Mouse (Mus musculus) forebrain, embryonic 16.5 days (tissue): ENCODE measurements around the gene Kirrel3. TPM values are rescaled to one million over a fixed set of nuclear protein-coding genes. Genes with fewer than 3 reads are reported as not detected.

ENCODE experiments used
- ATAC-seq: fragments of 200-750 bp; cut with Nextera tagmentation; 2 replicates; pipeline ENCODE4 v1.8.0; 2017; ENCODE audit warnings: mild to moderate bottlenecking, moderate library complexity
- H3K27ac ChIP-seq: fragments of 300-500 bp; sonication (generic); 2 replicates; pipeline ENCODE4 v1.5.1; 2014; ENCODE audit warnings: low read length, control low read depth
- H3K27me3 ChIP-seq: fragments of 300-500 bp; sonication (generic); replicated peaks from 2 replicates; pipeline ENCODE4 v1.6.1; 2014; ENCODE audit warnings: low read length; ENCODE audit not compliant: control insufficient read depth, insufficient read depth
- H3K36me3 ChIP-seq: fragments of 300-500 bp; sonication (generic); 2 replicates; pipeline ENCODE4 v1.6.1; 2014; ENCODE audit not compliant: control insufficient read depth, insufficient read depth
- H3K4me1 ChIP-seq: fragments of 300-500 bp; sonication (generic); replicated peaks from 2 replicates; pipeline ENCODE4 v1.6.1; 2014; ENCODE audit warnings: low read length; ENCODE audit not compliant: control insufficient read depth, insufficient read depth
- H3K4me2 ChIP-seq: fragments of 300-500 bp; sonication (generic); 2 replicates; pipeline ENCODE4 v1.6.1; 2014; ENCODE audit warnings: mild to moderate bottlenecking, low read length, control low read depth
- H3K4me3 ChIP-seq: fragments of 300-500 bp; sonication (generic); replicated peaks from 2 replicates; pipeline ENCODE4 v1.5.1; 2014; ENCODE audit warnings: mild to moderate bottlenecking, low read length, control low read depth
- H3K9ac ChIP-seq: fragments of 300-500 bp; sonication (generic); replicated peaks from 2 replicates; pipeline ENCODE4 v1.6.1; 2014; ENCODE audit warnings: low read depth, low read length, control low read depth
- H3K9me3 ChIP-seq: fragments of 300-500 bp; sonication (generic); 2 replicates; pipeline ENCODE4 v1.6.1; 2016; ENCODE audit warnings: low read length; ENCODE audit not compliant: control insufficient read depth
- WGBS: fragments of 180-500 bp; shearing (Covaris S2); extraction: QIAGEN DNeasy Blood & Tissue Kit; methylation state at CpG from one replicate; pipeline ENCODE4 v1.1.7; 2014; 5-methylcytosine and 5-hydroxymethylcytosine counted together
- polyA plus RNA-seq: library from polyadenylated mRNA; unstranded; fragments of >200 nt; fragmentation: Nextera tagmentation; extraction: Ambion mirVana; gene quantifications from 2 replicates; pipeline ENCODE4 v1.2.1, GENCODE M21; 2015

Gene Kirrel3
- 48.8 and 62.7 TPM in 2 replicates for polyA plus RNA-seq

DNA sequence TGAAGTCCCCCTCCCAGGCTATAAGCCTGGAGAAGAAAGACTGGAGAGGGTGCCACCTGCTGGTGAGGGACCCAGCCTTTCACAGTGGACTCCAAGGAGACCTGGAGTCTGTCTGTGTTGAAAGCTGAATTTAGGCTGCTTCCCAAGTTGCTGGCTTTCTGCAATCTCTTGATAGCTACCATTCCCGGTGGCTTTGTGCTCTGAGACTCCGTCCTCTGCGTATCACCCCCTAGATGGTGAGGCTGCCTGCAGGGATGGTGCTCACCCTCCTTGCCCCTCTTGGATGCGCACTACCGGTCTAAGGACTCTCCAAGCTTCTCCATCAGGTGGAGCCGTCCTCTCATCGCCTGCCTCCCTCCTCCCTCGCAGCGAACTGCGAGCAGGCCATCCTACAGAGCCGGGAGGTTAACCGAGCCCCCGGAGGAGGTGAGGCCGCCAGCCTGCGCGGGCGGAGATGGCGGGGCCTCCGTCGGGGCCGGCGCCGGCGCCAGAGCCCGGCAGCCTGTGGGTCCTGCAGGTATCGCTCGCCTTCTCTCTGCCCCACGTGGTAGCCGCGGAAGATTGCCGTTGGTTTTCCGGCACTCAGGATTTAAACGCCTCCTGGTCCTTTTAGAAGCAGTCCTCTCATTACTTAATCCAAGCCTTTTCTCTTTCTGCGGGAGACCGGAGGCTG, at the start of gene Kirrel3:
Gene Kirrel3, plus strand, starts transcription at position 136 of the 673 bp plus-strand sequence.
- WGBS, result under 1% methylated on average over 35 of the region's 35 CpGs
- Histone ChIP-seq H3K36me3 (no peaks in the 10 kb centered on the region), H3K4me2 (peak within 1 kb of the TSS; percentile 87), H3K4me3 (peak within 1 kb of the TSS; percentile 67), H3K4me1 (peaks cover 31% of the 10 kb centered on the region), H3K27me3 (peaks cover 6% of the 10 kb centered on the region; the same call in 1 of the 2 replicates), H3K27ac (peak within 1 kb of the TSS; percentile 63), H3K9ac (peak within 1 kb of the TSS; percentile 84), H3K9me3 (no peaks in the 10 kb centered on the region)
- ATAC-seq, result peak; percentile 62

GRCm38 (mm10) chr9:34440721-34441120, 45.0 kb upstream of the Kirrel3 start:
- Histone ChIP-seq H3K9ac (no peak overlapping the region), H3K4me2 (no peak overlapping the region), H3K4me1 (no peaks in the 10 kb centered on the region), H3K36me3 (no peaks in the 10 kb centered on the region), H3K4me3 (no peak overlapping the region), H3K27ac (no peak overlapping the region), H3K27me3 (no peaks in the 10 kb centered on the region), H3K9me3 (no peaks in the 10 kb centered on the region)
- ATAC-seq, result no peak
- 84% methylated on average over 4 of the region's 4 CpGs for WGBS

- H3K27me3 ChIP-seq, result no peaks in the 10 kb centered on the region
- WGBS, result 67% methylated on average over 4 of the region's 4 CpGs
- no peak overlapping the region for H3K4me3 ChIP-seq
- no peak overlapping the region for H3K4me2 ChIP-seq
- no peak for ATAC-seq
- H3K9me3 ChIP-seq, result no peaks in the 10 kb centered on the region
- no peak overlapping the region for H3K27ac ChIP-seq
- H3K9ac ChIP-seq, result no peak overlapping the region
- 0 out of 2 replicates have a peak, but pooled peaks cover 2% of the 10 kb centered on the region for H3K4me1 ChIP-seq
- H3K36me3 ChIP-seq, result no peaks in the 10 kb centered on the region
These were observed 41.7 kb upstream of the Kirrel3 start for GRCm38 (mm10) chr9:34443950-34444349.

DNA sequence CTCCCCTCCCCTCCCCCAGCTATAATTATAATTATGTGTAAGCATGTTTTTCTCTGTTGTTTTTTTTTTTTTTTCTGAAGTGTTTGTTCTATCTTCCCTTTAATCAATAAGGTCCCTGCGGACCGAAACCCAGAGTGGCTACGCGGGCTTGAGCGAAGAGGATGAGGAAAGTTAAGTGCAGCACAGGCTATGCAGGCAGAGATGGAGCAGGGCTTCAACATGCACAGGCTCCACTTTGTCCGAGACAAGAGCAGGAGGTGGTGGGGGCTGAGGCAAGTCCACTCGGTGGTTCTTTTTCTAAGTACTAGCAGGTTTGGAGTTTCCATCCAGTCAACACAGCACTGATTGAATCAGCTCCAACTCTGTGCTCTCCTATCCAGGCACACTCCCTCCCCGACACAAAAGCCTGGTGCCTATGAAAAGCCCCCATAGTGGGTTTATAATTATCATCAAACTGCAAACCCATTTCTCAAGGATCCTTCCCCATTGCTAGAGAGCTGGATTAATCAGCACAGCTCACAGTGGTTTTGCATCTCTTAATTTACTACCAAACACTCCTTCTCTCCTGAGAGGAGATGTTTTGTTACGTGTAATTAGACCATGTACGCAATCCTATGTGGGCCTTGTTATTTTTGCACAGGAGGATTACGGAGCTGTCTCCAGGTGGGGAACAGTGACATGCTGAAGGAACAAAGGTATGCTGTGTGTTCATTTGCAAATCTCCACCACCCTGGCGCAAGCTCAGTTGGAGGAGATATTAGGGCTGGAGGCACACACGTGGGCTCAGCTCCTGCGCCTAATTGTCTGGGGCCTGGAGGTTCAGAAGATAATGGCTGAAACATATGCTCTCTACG, 39.0 kb upstream of the Kirrel3 start:
- Histone ChIP-seq H3K4me2 (no peak overlapping the region), H3K27ac (no peak overlapping the region)

DNA sequence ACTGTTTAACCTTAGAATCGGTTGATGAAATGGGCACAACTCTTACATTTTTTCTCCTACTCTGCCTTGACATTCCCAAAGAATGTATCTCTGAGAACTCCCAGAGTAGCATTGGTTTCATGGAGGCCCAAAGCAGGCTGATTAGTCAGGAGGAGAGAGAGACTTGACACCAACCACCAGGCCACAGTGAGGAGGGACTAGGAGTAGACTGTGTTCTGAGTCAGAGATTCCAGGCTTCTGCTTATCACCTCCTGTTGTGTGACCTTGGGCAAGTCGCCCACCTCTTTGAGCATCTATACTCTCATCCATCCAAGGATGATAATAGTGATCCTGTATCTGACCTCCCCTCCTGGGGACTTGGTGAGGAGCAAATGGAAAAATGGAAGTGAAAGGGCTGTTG, 38.0 kb upstream of the Kirrel3 start:
- 0 out of 2 replicates have a peak, but pooled peaks cover 2% of the 10 kb centered on the region for H3K4me1 ChIP-seq
- H3K27me3 ChIP-seq, result no peaks in the 10 kb centered on the region
- H3K4me3 ChIP-seq, result no peak overlapping the region
- no peak overlapping the region for H3K27ac ChIP-seq
- 91% methylated on average over 2 of the region's 2 CpGs for WGBS
- H3K9ac ChIP-seq, result no peak overlapping the region
- H3K9me3 ChIP-seq, result 0 out of 2 replicates have a peak, but pooled peaks cover 3% of the 10 kb centered on the region
- H3K36me3 ChIP-seq, result no peaks in the 10 kb centered on the region
- no peak overlapping the region for H3K4me2 ChIP-seq
- no peak for ATAC-seq

More for the DNA sequence above, 39.0 kb upstream of the Kirrel3 start:
- no peak overlapping the region for H3K9ac ChIP-seq
- H3K27me3 ChIP-seq, result no peaks in the 10 kb centered on the region
- H3K4me3 ChIP-seq, result no peak overlapping the region
- 0 out of 2 replicates have a peak, but pooled peaks cover 2% of the 10 kb centered on the region for H3K4me1 ChIP-seq
- H3K36me3 ChIP-seq, result no peaks in the 10 kb centered on the region
- 39% methylated on average over 15 of the region's 15 CpGs for WGBS
- 0 out of 2 replicates have a peak, but pooled peaks cover 3% of the 10 kb centered on the region for H3K9me3 ChIP-seq
- ATAC-seq, result no peak

GRCm38 (mm10) chr9:34448467-34448866, 37.2 kb upstream of the Kirrel3 start:
- Histone ChIP-seq H3K9ac (no peak overlapping the region), H3K4me1 (0 out of 2 replicates have a peak, but pooled peaks cover 2% of the 10 kb centered on the region), H3K36me3 (no peaks in the 10 kb centered on the region), H3K4me2 (no peak overlapping the region), H3K4me3 (no peak overlapping the region), H3K27ac (no peak overlapping the region), H3K9me3 (0 out of 2 replicates have a peak, but pooled peaks cover 3% of the 10 kb centered on the region), H3K27me3 (no peaks in the 10 kb centered on the region)
- ATAC-seq, result no peak
- WGBS, result 72% methylated on average over 4 of the region's 4 CpGs

- H3K27ac ChIP-seq, result peak overlapping the region; percentile 24; the same call in 1 of the 2 replicates
- no peaks in the 10 kb centered on the region for H3K27me3 ChIP-seq
- H3K4me3 ChIP-seq, result no peak overlapping the region
- no peak overlapping the region for H3K9ac ChIP-seq
- H3K9me3 ChIP-seq, result no peaks in the 10 kb centered on the region
- no peak overlapping the region for H3K4me2 ChIP-seq
- H3K36me3 ChIP-seq, result no peaks in the 10 kb centered on the region
- H3K4me1 ChIP-seq, result peaks cover 10% of the 10 kb centered on the region
- WGBS, result 25% methylated on average over 5 of the region's 5 CpGs
- peak; percentile 67 for ATAC-seq
These were observed 27.5 kb upstream of the Kirrel3 start for GRCm38 (mm10) chr9:34458189-34458588.

DNA sequence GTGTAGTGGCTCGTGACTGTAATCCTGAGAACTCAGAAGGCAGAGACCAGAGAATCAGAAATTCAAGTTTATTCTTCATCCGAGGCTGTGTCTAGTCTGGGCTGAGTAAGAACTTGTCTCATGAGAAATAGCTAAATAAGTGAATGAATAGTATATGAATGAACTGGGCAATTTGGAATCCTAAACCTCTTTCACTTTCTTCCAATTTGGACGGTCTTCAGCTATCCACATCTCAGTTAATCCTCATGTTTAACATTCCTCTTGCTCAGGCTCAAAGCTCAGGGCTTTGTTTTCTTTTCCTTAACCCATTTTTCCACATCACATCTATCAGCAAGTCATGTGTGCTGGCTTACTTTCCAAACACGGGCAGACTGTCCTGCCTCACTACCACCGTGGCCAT, 25.7 kb upstream of the Kirrel3 start:
- ATAC-seq, result no peak

GRCm38 (mm10) chr9:34463666-34464065, 22.0 kb upstream of the Kirrel3 start:
- H3K9me3 ChIP-seq, result no peaks in the 10 kb centered on the region
- WGBS, result 16% methylated on average over 2 of the region's 2 CpGs
- no peak overlapping the region for H3K4me3 ChIP-seq
- no peaks in the 10 kb centered on the region for H3K36me3 ChIP-seq
- H3K4me1 ChIP-seq, result peaks cover 6% of the 10 kb centered on the region; the same call in 1 of the 2 replicates
- H3K4me2 ChIP-seq, result no peak overlapping the region
- no peak overlapping the region for H3K9ac ChIP-seq
- no peaks in the 10 kb centered on the region for H3K27me3 ChIP-seq
- no peak for ATAC-seq
- H3K27ac ChIP-seq, result no peak overlapping the region

More for the DNA sequence above, 25.7 kb upstream of the Kirrel3 start:
- H3K9me3 ChIP-seq, result no peaks in the 10 kb centered on the region
- no peak overlapping the region for H3K9ac ChIP-seq
- no peak overlapping the region for H3K27ac ChIP-seq
- H3K36me3 ChIP-seq, result no peaks in the 10 kb centered on the region
- no peak overlapping the region for H3K4me2 ChIP-seq
- peaks cover 13% of the 10 kb centered on the region for H3K4me1 ChIP-seq
- H3K4me3 ChIP-seq, result no peak overlapping the region
- H3K27me3 ChIP-seq, result no peaks in the 10 kb centered on the region
- WGBS, result 55% methylated on average over 5 of the region's 5 CpGs
